Mouse (Mus musculus) inflammation-experienced regulatory T-cells, adult 6 months (primary cell): Measurements from ENCODE around the gene Cyp2g1. TPM values are rescaled to one million over a fixed set of nuclear protein-coding genes. Genes with fewer than 3 reads are reported as not detected.
A peak's percentile ranks its signal among the peaks of the same experiment; 100 is the strongest.
"Not testable (repeated sequence)": the region's sequence is repeated elsewhere in the genome, so short reads cannot be mapped to it uniquely, and the experiment has no call there.

ENCODE experiments used
- ATAC-seq: one replicate; pipeline ENCODE4 v1.8.0; 2017
- polyA plus RNA-seq, 3 experiments: library from polyadenylated mRNA; unstranded; fragments of 100-300 nt; shearing (Covaris generic); gene quantifications; one replicate each; pipeline ENCODE4 v1.2.1; 2017

Cyp2g1 gene
- polyA plus RNA-seq = not detected

DNA sequence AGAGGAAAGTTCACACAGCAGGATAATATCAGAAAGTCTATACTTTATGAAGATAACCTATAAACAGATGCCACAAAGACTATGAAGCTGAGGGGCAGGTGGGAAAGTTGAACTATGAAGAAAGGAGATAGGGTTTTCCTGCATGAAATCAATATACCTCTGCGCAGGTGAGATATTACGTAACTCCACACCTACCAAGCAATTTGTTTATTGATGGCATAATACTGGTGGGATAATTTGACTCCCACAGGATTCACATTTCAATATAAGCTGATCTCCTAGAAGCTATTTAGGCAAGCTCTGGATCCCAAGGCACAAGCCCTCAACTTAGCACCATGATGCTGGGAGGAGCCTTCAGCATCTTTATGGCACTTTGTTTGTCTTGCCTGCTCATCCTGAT lies at the start of gene Cyp2g1:
Gene Cyp2g1, plus strand, starts transcription at position 301 of the 400 bp plus-strand sequence.
- no peak for ATAC-seq

DNA sequence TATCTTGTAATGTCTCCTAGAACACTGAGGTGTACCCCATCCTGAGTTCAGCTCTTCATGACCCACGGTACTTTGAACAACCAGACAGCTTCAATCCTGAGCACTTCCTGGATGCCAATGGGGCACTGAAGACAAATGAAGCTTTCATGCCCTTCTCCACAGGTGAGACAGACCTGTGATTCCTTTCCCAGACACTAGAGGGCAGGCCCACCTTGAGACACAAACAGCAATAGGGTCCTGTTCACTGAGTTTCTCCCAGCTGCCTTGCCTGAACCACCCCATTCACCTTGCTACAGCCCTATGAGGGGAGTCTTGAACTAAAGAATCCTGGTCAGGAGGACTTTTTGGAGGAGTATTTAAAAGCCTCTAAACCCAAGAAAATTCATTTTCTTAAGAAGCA lies 41.6 kb upstream of the Cyp2g1 start:
- no peak for ATAC-seq

DNA sequence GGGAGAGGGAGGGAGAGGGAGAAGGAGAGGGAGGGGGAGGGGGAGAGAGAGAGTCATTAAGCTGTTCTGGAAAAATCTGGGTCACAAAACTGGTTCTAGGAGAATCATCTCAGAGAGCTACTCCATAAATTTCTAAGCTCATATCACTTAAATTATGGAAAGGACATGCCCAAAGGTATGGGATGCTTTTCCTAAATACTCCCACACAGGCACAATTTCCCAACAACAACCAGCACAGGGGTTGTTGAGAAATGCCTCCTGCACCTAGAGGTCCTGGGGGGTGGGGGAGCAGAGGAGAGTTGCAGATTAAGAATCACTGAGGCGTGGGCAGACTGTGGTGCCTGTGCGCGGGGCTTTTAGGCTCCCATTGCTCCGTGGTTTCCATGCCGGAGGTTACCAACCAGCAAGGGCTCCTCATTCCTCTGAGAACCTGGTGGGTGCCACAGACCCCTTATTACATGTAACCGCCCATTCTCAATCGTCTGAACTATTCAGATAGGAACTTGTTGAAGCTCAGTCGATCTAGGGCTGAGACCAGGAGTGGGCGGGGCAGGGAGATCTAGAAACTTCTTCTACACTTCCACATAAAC lies 38.7 kb upstream of the Cyp2g1 start:
- ATAC-seq = no peak

DNA sequence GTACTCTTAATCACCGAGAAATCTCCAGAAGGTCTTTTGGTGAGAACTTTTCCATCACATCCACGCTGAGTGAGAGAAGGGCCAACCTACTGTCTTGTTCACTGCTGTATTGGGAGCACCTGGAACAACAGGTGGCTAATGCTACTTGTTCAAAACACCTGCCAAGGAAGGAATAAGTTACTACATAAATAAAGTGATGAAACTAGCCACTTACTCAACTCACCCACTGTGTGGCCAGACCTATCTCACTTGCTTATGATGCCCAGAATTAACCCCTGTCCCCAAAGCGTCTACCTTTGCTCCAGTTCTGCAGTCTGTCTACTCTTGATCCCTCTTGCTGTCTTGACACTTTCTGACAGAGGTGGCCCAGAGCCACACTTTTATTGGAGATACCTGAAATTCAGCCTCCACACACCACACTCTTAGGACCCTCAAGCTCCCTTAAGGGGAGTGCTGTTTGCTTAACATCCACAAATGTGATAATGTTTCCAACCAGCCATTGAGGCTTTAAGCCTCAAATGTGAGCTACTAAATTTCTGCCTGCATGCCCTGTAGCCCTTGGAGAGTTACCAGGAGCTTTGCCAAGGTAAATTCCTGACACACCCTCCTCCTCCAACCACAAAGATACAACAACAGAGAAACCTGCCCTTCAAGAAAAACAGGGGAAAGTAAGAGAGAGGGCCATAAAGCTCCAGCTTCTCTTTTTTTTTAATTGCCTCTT lies 35.7 kb upstream of the Cyp2g1 start:
- ATAC-seq = no peak

DNA sequence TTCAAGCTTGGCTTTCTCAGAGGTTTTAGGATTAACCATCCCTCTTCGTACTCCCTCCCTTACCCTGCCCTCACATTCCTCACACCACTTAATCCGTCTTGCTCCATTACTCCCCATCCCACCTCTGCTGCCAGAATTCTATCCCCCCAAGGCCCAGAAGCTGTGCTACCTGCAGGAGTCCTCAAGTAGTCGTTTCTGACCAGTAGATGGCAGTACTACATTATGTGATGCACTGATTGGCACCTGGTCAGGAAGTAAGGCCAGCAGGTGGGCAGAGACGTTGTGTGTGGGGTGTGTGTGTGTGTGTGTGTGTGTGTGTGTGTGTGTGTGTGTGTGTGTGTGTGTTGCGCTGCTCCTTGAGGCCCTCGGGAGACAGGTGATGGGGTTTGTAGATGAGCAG lies 32.8 kb upstream of the Cyp2g1 start:
- ATAC-seq = no peak

DNA sequence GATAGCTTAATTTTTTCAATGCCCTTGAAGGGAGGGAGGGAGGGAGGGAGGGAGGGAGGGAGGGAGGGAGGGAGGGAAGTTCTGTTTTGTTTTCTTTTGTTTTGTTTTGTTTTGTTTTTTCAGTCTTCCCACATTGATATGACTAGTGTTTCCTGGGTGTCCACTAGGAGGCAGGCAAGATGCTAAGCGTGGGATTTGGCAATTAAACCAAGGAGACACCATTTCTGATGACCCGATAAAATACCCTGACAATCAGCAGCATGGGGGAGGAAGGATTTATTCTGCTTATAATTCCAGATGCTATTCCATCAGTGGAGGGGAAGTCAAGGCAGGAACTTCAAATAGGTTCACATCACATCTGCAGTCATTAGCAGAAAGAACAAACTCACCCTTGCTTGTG lies 30.9 kb upstream of the Cyp2g1 start:
- no peak for ATAC-seq

DNA sequence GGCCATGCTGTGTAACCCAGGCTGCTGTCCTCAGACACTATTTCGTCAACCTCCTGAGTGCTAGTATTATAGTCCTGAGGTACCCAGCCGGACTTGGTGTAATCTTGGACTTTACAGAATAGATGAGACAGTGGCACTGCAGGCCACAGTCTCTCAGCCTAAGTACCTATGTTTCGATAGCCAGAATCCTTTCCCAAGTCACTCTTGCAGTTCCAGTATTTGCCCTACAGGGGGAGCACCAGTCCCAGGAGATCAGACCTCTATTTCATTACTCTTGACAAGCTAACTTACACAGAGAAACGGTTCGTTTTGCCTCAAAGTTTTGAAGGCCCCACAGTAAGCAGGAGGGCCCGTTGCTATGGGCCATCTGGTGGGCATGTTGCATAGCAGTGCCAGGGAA lies 30.2 kb upstream of the Cyp2g1 start:
- ATAC-seq = no peak

DNA sequence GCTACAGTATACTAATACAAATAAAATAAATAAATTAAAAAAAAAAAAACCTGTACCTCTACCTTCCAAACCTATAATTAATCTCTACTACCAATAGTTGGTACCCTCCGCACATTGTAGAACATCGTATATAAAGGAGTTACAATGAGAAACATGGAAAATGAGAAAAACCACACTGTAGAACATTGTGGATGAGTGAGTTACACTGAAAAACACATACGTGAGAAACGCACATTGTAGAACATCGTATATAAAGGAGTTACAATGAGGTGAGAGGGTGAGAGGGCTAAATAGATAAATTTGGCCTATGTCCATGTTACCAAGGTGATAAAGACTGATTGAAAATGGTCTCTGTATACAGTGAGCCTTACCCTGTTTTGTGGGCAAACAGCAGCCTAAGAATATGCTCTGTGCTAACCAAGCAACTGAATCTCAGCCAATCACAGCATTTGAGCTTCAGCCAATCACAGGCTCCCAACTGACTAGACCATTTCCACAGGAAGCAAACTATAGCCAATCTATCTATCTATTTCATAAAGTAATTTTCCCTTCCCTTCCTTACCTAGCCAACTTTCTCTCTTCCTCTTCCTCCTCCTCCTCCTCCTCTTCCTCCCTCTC lies 28.8 kb upstream of the Cyp2g1 start:
- peak; percentile 67 for ATAC-seq

DNA sequence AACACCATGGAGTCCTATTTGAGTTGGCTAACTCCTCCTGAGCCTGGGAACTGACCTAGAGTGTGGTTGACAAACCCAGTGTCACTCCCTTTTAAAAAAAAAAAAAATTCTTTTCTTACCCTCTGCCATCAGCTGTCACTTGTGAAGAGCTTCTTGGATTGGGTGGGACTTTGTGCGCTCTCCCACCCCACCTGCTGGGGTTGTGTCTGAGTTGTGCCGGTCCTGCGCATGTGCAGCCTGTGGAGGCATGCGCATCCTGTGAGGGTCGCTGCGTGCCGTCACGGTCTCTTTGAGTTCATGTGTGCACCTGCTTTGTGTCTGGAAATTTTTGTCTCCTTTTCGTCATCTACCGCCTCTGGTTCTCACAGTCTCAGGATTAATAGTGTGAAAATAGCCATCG lies 28.2 kb upstream of the Cyp2g1 start:
- ATAC-seq = no peak

DNA sequence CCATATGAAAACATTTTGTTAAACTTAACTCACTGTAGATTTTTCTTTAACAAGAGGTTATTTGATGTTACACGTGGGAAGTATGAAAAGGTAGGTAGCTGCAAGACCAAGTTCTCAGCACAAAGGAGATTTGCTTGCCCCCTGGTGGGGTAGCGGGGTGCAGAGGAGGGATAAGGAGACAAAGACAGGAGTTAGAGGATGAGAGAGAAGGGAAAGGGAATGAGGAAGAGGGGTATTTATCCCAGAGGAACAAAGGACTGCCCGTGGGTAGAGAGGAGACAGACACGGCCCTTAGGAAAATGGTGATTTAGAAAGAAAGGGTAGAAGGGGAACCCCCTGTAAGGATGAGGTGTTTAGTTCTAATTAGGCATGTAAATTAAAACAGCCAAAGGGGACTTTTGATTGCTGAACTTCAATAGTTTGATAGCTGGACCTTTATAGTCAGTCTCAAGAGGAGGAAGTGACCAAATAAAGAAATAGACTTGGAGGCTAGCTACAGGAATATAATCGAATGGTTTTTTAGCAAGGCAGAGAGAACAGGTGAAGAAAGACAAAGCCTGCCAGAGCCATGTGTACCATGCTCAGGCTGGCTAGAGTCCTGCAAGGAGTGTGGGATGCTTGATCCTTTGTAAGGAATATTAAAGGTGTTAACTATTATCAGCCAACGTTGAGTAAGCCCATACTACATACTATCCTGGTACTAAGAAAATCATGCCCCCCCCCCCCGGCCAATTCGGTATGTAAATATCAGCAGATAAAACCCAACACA lies 27.5 kb upstream of the Cyp2g1 start:
- no peak for ATAC-seq

DNA sequence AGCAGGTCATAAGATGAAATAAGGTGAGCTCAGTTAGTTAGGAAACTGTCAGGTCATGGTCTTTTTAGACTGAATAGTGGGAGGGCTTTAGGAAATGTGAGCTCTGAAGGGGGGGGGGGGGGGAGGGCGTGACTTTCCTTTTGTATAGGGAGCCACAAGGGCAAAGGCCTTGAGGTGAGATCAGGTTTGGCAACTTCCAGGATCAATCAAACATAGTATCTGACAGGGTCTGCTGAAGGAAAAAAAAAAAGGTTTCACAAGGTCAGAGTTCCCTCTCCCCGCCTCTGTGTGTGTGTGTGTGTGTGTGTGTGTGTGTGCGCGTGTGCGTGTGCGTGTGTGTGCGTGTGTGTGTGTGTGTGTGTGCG lies 26.9 kb upstream of the Cyp2g1 start:
- no peak for ATAC-seq

DNA sequence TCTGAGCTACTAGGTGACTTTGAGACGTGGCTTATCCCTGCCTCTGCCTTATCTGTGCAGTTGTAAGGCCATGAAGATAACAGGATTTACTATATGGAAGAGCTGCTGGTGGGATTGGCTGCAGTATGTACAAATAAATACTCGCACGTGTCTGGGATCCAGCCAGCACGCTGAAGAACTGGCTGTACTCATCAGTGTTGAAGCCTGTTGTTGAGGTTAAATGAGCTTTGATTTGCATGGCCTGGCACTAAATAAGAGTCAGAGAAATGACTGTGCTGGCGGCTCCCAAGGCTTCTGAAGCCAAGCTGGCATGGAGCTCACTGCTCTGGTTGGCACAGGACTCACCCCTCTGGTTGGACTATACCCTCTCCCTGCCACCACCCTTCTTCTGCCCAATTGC lies 25.5 kb upstream of the Cyp2g1 start:
- no peak for ATAC-seq

DNA sequence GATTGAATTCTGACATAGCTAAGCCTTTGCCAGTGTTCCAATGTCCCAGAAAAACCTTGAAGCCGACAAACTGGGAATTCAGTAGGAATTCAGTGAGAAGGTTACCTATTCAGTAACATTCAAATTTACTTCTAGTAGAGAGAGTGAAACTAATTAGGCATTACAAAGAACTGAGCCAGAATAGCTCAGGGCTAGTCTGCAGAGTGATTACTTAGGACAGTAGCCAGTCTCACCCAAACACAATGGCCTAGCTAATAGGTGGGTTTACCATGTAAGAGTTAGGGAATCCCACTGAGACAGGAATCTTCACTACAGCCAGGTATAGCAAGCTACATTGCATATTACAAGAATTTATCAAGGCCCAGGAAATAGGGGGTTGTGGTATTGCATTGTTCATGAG lies 22.7 kb upstream of the Cyp2g1 start:
- not testable (repeated sequence) for ATAC-seq

DNA sequence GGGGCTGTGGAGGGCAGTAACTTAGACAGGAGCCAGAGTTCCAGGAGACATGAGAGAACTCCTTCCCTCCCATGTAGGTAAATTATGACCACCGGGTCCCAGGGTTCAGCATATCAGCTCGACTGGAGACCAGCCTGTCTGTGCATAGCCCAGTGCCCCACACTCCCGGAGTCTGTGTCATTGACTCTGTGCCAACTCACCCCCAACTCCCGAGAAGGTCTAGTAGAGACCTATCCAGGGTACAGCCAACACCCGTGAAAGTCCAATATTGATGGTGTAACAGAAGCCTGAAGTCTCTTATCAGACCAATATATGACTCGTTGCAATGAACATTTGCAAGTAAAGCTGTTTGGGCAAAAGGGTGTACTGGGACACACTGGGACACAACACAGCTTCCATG lies 18.7 kb upstream of the Cyp2g1 start:
- ATAC-seq = no peak

DNA sequence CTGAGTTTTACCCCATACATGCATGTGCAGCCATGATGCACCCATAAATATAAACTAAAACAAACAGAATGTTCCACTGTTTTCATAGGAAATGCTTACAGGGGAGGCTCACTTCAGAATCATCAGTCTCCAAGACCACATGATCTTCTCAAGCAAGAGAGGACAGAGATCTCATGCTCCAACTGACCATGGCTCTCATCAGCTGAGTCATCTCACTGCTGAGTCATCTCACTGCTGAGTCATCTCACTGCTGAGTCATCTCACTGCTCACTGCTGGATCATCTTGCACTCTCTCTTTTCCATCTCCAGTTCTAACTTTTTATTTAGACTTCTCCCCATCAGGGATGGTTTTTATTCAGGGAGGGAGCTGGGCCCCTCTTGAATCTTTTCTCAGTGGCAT lies 8.6 kb upstream of the Cyp2g1 start:
- no peak for ATAC-seq

DNA sequence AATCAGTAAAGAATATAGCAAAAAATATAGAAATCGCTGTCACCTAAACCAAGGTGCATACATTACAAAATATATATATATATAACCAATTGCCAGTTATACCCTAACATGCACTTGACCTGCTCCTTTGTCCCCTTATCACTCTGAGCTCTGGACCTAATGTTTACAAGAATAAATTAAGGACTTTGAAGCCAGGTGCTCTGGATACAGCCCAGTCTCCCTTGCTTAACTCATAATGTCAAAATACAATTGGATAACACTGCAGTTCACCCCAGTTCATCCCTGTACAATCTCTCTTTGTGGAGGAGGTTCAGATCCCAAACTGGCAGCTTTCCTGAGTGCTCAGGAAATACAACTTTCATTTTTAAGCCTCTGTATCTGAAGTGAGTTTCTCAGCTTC lies 7.7 kb upstream of the Cyp2g1 start:
- no peak for ATAC-seq

DNA sequence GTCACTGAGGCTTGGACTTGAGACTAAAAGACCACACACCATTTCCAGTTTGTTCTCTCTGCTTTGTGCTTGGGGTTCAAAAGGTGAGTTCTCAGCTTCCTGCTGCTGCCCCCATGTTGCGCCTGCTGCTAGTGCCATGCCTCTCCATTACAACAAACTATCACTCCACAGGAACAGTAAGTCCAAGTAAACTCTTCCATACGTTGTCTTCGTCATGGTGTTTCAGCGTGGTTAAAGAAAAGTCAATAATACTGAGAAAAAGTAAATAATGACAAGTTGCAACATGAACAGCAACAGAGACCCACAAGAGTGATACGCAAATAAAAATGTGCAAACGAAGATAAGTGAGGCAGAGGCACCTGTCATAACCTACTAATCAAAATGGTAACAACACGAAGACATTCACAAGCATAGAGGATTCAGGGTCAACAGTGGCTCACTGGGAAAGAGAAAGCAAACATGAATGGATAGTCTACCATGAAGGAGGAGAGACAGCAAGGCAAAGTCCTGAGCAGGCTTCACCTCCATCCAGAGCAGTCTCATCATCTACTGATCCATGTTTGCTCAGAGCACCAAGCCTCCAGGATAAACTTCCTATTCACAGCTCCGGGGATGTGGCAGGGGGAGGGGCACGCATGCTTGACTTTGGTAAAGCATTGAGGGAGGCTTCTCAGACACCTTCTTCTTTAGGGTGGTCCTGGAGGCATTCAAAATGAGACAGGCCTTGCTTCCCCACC lies 23.0 kb downstream of the Cyp2g1 start:
- ATAC-seq = not testable (repeated sequence)

DNA sequence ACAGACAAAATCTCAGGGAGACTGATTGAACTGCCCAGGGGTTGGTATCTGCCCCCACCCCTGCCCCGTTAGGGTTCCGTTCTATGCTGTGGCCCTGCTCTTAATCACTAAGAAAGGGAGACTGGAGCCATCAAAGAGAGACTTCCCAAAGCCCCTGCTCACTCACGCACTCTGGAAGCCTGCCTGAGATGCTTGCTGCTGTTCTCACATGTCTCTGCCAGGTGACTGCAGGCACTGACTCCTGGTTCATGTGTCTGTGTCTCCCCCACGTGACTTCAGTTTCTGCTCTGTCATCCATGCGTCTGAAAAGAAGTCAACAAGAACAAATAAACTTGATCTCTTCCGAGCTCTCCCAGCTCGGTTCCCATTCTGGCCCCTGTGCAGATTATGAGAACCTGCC lies 24.0 kb downstream of the Cyp2g1 start:
- not testable (repeated sequence) for ATAC-seq

DNA sequence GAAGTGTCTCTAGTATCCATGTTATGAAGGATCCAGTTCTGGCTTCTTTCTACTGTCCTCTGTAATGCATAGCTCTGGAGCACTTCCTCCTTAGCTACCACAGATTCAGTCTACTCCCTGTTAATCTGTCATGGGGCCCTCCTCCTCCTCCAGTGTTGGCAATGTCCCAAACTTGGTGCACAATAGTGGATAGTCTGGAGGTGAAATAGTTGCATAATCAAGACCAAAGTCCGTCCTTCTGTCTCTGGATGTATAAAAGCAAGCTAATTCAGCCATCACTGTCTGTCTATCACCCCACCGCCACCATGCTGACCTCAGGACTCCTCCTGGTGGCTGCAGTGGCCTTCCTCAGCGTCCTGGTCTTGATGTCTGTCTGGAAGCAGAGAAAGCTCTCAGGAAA lies 26.4 kb downstream of the Cyp2g1 start, which contains the start of gene Cyp2a5:
Gene Cyp2a5, plus strand, starts transcription at position 247 of the 400 bp plus-strand sequence.
- ATAC-seq = not testable (repeated sequence)

DNA sequence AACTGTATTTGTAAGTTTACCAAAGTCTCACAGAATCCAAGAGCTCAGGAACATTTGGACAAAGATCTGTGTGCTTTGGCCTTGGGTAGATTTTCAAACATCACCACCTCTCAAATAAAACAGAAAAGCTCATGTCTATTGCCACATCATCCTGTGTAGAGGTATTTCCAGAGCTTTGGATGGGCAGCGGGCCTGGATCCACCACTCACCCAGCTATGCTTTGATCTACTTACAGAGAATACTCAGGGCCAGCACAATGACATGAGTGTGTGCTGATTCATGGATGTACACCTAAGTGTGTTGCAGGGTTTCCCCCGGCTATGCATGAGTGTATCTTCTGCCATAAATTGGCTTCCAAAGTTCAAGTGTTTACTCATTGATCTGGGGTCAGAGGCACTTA lies 34.7 kb downstream of the Cyp2g1 start:
- ATAC-seq = not testable (repeated sequence)

DNA sequence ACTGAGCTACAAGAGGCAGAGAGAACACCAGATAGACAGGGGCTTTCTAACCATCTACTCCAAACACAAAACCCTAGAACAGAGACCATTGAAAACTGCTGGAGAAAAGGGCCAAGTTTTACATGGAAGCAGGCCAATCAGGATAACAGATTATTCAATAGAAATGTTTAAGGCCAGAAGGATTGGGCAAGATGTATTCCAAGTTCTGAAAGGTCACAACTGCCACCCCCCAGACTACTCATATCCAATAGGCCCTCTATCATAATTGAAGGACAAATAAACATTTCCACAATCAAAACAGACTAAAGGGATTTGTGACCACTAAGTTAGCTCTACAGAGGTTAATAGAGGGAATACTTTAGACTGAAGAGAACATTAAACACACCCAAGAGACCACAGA lies 41.4 kb downstream of the Cyp2g1 start:
- not testable (repeated sequence) for ATAC-seq
